Mouse (Mus musculus) G1E (cell line): ENCODE results near the gene Paox. TPM values are rescaled to one million over a fixed set of nuclear protein-coding genes. Genes with fewer than 3 reads are reported as not detected.
A peak's percentile ranks its signal among the peaks of the same experiment; 100 is the strongest.
"Not testable (repeated sequence)": the region's sequence is repeated elsewhere in the genome, so short reads cannot be mapped to it uniquely, and the experiment has no call there.

Experiments
- ATAC-seq: 2 replicates; pipeline ENCODE4 v1.8.0; 2016; ENCODE audit warnings: mild to moderate bottlenecking; ENCODE audit not compliant: insufficient number of reproducible peaks, poor library complexity, low FRiP score, severe bottlenecking; ENCODE audit errors: extremely low read depth
- DNase-seq: peaks from one replicate; pipeline ENCODE4 v3.0.0; 2012; ENCODE audit warnings: low spot score
- H3K27me3 ChIP-seq: 2 replicates; pipeline ENCODE4 v1.6.1; 2012; ENCODE audit warnings: mild to moderate bottlenecking, low read length, inconsistent platforms; ENCODE audit not compliant: insufficient read depth
- H3K36me3 ChIP-seq: replicated peaks from 2 replicates; pipeline ENCODE3; 2012; ENCODE audit warnings: mild to moderate bottlenecking, inconsistent platforms
- H3K4me1 ChIP-seq: 2 replicates; pipeline ENCODE4 v1.6.1; 2012; ENCODE audit warnings: low read depth, low read length, inconsistent platforms, mixed read lengths; ENCODE audit not compliant: insufficient read depth
- H3K4me3 ChIP-seq: 2 replicates; pipeline ENCODE4 v1.5.1; 2012; ENCODE audit warnings: low read depth, mild to moderate bottlenecking, inconsistent platforms, low read length, moderate library complexity, mixed read lengths
- H3K9me3 ChIP-seq: replicated peaks from 2 replicates; pipeline ENCODE4 v1.6.1; 2012; ENCODE audit warnings: inconsistent platforms
- CTCF ChIP-seq: IDR thresholded peaks from 2 replicates; pipeline ENCODE4 v1.5.1; 2012; ENCODE audit warnings: low read depth, low read length, inconsistent platforms, mixed read lengths
- GATA1 ChIP-seq: IDR thresholded peaks from 2 replicates; pipeline ENCODE4 v1.6.1; 2012; ENCODE audit warnings: borderline replicate concordance, low read length, inconsistent platforms, mixed read lengths
- GATA2 ChIP-seq: IDR thresholded peaks from 2 replicates; pipeline ENCODE4 v1.6.1; 2012; ENCODE audit warnings: low read depth, low read length, inconsistent platforms, borderline replicate concordance
- POLR2AphosphoS5 ChIP-seq: IDR thresholded peaks from 2 replicates; pipeline ENCODE4 v1.6.1; 2012; ENCODE audit warnings: low read depth, low read length, inconsistent platforms; ENCODE audit not compliant: insufficient replicate concordance
- TAL1 ChIP-seq: conservative IDR thresholded peaks from 2 replicates; pipeline ENCODE4 v1.6.1; 2012; ENCODE audit warnings: low read depth, low read length, inconsistent platforms, mixed read lengths
- polyA plus RNA-seq: library from polyadenylated mRNA; stranded (reverse); fragments of >175 nt; gene quantifications from 2 replicates; pipeline ENCODE4 v1.2.3, GENCODE M21; 2012
- total RNA-seq, 2 experiments: library from RNA; stranded (forward) in 1 of 2; stranded (reverse) in 1 of 2; fragments of 200-1000 nt in 1 of 2; fragments of >200 nt in 1 of 2; fragmentation: Nextera tagmentation in 1 of 2; gene quantifications; 2 replicates each; pipeline ENCODE4 v1.2.3; 2014 to 2017

Paox gene
- total and polyA plus RNA-seq, 3 experiments, result 6.0 to 11.7 (median 10.5) TPM

- TF ChIP-seq TAL1 (no peak), GATA2 (no peak), CTCF (no peak), GATA1 (no peak), POLR2AphosphoS5 (no peak)
- peaks cover 49% of the 10 kb centered on the region for H3K36me3 ChIP-seq
- H3K9me3 ChIP-seq, result no peaks in the 10 kb centered on the region
- no peak for ATAC-seq
- H3K4me1 ChIP-seq, result peaks cover 64% of the 10 kb centered on the region
- DNase-seq, result no peak
- peak overlapping the region; percentile 68 for H3K4me3 ChIP-seq
- H3K27me3 ChIP-seq, result no peaks in the 10 kb centered on the region
Observed at GRCm38 (mm10) chr7:140126934-140127333, 11.3 kb downstream of the Paox start.

DNA sequence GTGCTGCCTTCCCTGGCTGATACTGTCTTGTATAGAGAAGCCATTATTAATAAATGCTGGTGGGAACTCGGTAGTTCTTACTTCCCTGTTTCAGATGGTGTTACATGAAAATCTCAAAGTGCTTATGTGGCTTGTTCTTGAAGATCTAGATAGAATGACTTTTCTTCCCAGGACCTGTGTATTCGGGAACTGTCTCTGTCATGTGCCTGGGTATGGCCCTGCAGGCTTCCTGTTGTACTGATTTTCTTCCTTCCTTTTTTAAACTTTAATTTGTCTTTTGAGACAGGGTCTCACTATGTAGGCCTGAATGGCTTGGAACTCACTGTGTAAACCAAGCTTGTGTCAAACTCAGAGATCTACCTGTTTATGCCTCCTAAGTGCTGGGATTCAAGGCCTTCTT lies 12.3 kb downstream of the Paox start:
- H3K4me3 ChIP-seq, result no peak overlapping the region
- peaks cover 68% of the 10 kb centered on the region for H3K4me1 ChIP-seq
- H3K27me3 ChIP-seq, result no peaks in the 10 kb centered on the region
- H3K36me3 ChIP-seq, result peaks cover 56% of the 10 kb centered on the region
- TF ChIP-seq CTCF (no peak), GATA2 (no peak), POLR2AphosphoS5 (no peak), GATA1 (no peak), TAL1 (no peak)
- DNase-seq, result no peak
- no peak for ATAC-seq
- H3K9me3 ChIP-seq, result no peaks in the 10 kb centered on the region

DNA sequence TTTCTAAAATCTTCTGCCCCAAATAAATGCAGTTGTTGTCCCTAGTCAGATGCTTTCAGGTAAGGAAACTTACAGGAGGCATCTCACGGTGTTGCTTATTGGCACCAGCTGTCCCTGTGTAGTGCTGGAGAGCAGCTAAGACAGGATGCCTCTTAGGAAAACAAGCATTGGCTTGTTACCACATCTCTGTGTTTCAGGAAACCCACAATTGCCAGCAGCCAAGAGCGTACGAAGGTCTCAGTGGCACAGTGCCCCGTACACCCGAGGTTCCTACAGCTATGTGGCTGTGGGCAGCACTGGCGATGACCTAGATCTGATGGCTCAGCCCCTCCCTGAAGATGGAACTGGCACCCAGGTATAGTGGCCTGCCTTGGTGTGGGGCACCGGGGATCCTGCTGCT lies 16.6 kb downstream of the Paox start:
- Histone ChIP-seq H3K4me1 (peaks cover 65% of the 10 kb centered on the region), H3K36me3 (peaks cover 78% of the 10 kb centered on the region)
- H3K27me3 ChIP-seq, H3K9me3 ChIP-seq, DNase-seq, ATAC-seq, H3K4me3 ChIP-seq: not testable (repeated sequence)

DNA sequence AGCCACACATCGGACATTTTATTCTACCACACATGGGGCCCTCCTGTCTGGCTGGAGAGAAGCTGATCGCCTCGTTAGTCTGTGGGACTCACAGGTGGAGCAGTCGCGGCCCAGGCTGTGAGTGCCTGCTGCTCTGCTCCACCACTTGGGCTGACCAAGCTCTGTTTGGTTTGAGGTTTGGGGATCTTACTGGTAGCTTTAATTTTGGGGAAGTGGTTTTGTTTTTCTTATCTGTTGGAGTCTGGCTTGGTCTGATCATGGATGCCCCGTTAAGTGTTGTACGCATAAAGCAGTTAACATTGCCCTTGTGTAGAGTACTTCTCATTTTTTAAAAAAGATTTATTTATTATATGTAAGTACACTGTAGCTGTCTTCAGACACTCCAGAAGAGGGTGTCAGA lies 18.4 kb downstream of the Paox start:
- peak; percentile 64 for ATAC-seq
- Histone ChIP-seq H3K36me3 (peaks cover 65% of the 10 kb centered on the region), H3K4me3 (peak overlapping the region; percentile 7; the same call in 1 of the 2 replicates), H3K4me1 (peaks cover 64% of the 10 kb centered on the region)
- H3K9me3 ChIP-seq, DNase-seq, H3K27me3 ChIP-seq: not testable (repeated sequence)

GRCm38 (mm10) chr7:140135106-140135770 lies 19.6 kb downstream of the Paox start:
- ATAC-seq (no peak), DNase-seq (no peak)
- peaks cover 67% of the 10 kb centered on the region for H3K4me1 ChIP-seq
- TF ChIP-seq GATA1 (no peak), TAL1 (no peak), CTCF (no peak), POLR2AphosphoS5 (no peak), GATA2 (no peak)
- no peaks in the 10 kb centered on the region for H3K27me3 ChIP-seq
- no peaks in the 10 kb centered on the region for H3K9me3 ChIP-seq
- no peak overlapping the region; the same call in 1 of the 2 replicates for H3K4me3 ChIP-seq
- H3K36me3 ChIP-seq, result peaks cover 65% of the 10 kb centered on the region

DNA sequence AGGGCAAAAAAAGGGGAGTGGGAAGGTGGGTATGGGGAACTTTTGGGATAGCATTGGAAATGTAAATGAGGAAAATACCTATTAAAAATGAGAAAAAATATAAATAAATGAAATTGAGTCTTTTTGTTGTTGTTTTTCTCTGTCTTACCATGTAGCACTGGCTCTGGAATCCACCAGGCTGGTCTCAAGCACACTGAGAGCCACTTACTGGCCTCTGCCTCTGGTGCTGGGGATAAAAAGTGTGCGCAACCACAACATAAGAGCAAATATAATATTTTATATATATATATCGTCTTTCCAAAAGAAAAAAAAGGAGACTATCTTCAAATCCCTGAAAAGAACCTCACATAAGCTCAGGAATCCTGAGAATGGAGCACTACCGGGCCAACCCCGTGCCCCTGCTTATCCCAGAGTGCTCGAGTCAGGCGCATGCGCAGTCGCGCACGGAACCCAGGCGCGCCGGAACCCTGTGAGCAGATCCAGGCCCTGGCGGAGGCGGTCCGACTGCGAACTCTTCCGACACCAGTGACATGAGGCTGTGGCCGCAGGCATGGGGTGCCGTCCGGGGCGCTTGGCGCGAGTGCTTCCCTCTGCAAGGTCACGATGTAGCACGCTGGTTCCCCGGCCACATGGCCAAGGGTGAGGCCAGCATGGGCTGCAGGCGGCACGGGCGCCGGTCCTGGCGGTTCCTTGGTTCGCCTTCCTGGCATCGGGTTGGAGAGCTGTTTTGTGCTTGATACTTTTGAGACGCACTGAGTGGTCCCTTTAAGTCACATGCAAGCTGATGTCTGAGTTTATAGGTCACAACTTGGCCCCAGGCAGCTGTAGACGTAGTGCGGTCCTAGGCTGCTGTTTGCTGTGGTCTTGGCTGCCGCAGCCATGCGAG lies 21.8 kb downstream of the Paox start, which contains the start of gene Mtg1:
TSS of gene Mtg1 (plus strand) at position 430 of the 886 bp plus-strand sequence.
- ATAC-seq, result peak; percentile 68
- Histone ChIP-seq H3K27me3 (no peaks in the 10 kb centered on the region), H3K9me3 (no peaks in the 10 kb centered on the region), H3K36me3 (peaks cover 58% of the 10 kb centered on the region), H3K4me1 (peaks cover 64% of the 10 kb centered on the region), H3K4me3 (peak within 1 kb of the TSS; percentile 96)
- TF ChIP-seq POLR2AphosphoS5 (no peak), TAL1 (no peak), GATA1 (no peak), GATA2 (no peak)
- peak; percentile 90 for DNase-seq
